Mouse (Mus musculus) stomach, embryonic 16.5 days (tissue): Measurements from ENCODE around the gene Galnt2. TPM values are rescaled to one million over a fixed set of nuclear protein-coding genes. Genes with fewer than 3 reads are reported as not detected.
A peak's percentile ranks its signal among the peaks of the same experiment; 100 is the strongest.

Experiments used
- ATAC-seq: fragments of 200-750 bp; cut with Nextera tagmentation; 2 replicates; pipeline ENCODE4 v1.8.0; 2017; ENCODE audit warnings: moderate number of reproducible peaks, moderate TSS enrichment; ENCODE audit not compliant: insufficient read depth, low FRiP score
- H3K27ac ChIP-seq: fragments of 300-500 bp; sonication (generic); 2 replicates; pipeline ENCODE4 v1.5.1; 2014; ENCODE audit warnings: low read length
- H3K27me3 ChIP-seq: fragments of 300-500 bp; sonication (generic); 2 replicates; pipeline ENCODE4 v1.6.1; 2014; ENCODE audit warnings: low read length, control low read depth, mixed read lengths; ENCODE audit not compliant: control insufficient read depth, insufficient read depth
- H3K36me3 ChIP-seq: fragments of 300-500 bp; sonication (generic); 2 replicates; pipeline ENCODE4 v1.6.1; 2014; ENCODE audit warnings: low read length; ENCODE audit not compliant: control insufficient read depth, insufficient read depth
- H3K4me1 ChIP-seq: fragments of 300-500 bp; sonication (generic); 2 replicates; pipeline ENCODE4 v1.6.1; 2014; ENCODE audit warnings: low read length, control low read depth, mixed read lengths; ENCODE audit not compliant: control insufficient read depth, insufficient read depth
- H3K4me2 ChIP-seq: fragments of 300-500 bp; sonication (generic); 2 replicates; pipeline ENCODE4 v1.6.1; 2014; ENCODE audit warnings: low read depth, low read length, mixed read lengths
- H3K4me3 ChIP-seq: fragments of 300-500 bp; sonication (generic); replicated peaks from 2 replicates; pipeline ENCODE4 v1.5.1; 2014; ENCODE audit warnings: mild to moderate bottlenecking, low read length
- H3K9ac ChIP-seq: fragments of 300-500 bp; sonication (generic); 2 replicates; pipeline ENCODE4 v1.6.1; 2014; ENCODE audit warnings: low read length
- H3K9me3 ChIP-seq: fragments of 300-500 bp; sonication (generic); replicated peaks from 2 replicates; pipeline ENCODE4 v1.6.1; 2016; ENCODE audit warnings: low read length, control low read depth; ENCODE audit not compliant: control insufficient read depth
- WGBS: fragments of 180-500 bp; shearing (Covaris S2); extraction: QIAGEN DNeasy Blood & Tissue Kit; methylation state at CpG from one replicate; pipeline ENCODE4 v1.1.7; 2014; 5-methylcytosine and 5-hydroxymethylcytosine counted together
- polyA plus RNA-seq: library from polyadenylated mRNA; unstranded; fragments of >200 nt; fragmentation: Nextera tagmentation; extraction: Ambion mirVana; gene quantifications from 2 replicates; pipeline ENCODE4 v1.2.1, GENCODE M21; 2015

Gene Galnt2
- polyA plus RNA-seq: 47.4 and 49.3 TPM in 2 replicates

DNA sequence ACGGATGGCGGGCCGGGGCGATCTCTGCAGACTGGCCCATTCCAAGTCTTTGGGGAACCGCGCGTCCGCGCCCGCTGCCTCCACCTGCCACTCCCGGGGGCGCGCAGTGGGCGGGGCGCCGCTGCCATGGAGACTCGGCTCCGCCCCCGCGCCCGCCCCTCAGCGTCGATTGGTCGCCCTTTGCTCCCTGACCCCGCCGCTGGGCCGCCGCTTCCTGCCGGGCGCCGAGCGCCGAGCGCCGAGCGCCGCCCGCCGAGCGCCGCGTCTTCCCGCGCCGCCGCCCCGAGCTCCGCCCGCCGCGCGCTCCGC lies at the start of gene Galnt2:
Galnt2 (plus strand) TSS at position 216 of the 309 bp plus-strand sequence.
- peak; percentile 90 for ATAC-seq
- no peaks in the 10 kb centered on the region for H3K27me3 ChIP-seq
- WGBS: under 1% methylated on average over 33 of the region's 53 CpGs

DNA sequence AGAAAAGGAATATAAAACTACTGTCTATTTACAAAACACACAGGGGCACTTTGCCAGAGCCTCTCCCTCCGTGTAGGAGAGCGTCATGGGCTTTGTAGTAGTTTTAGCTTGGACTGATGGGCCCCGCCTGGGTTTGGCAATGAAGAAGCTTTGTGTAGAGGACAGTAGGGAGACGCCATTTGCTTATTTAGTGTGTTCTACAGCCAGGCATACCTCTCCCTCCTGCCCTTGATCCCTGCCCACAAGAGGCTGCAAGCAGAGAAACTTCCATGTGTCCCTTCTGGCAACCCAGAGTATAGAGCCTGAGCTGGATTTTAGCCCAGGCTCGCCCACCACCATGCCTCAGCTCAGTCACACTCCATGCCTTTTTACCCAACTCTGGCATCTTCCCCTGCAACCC lies 49.4 kb upstream of the Galnt2 start:
- peaks cover 21% of the 10 kb centered on the region for H3K4me1 ChIP-seq
- no peak overlapping the region for H3K4me2 ChIP-seq
- no peaks in the 10 kb centered on the region for H3K27me3 ChIP-seq
- no peak for ATAC-seq
- no peaks in the 10 kb centered on the region for H3K9me3 ChIP-seq
- no peaks in the 10 kb centered on the region for H3K36me3 ChIP-seq
- 51% methylated on average over 5 of the region's 5 CpGs for WGBS
- H3K9ac ChIP-seq: no peak overlapping the region
- H3K4me3 ChIP-seq: no peak overlapping the region
- H3K27ac ChIP-seq: peak overlapping the region; percentile 22; the same call in 1 of the 2 replicates

More for the DNA sequence above, at the start of gene Galnt2:
- peaks cover 18% of the 10 kb centered on the region for H3K4me1 ChIP-seq
- H3K27ac ChIP-seq: peak within 1 kb of the TSS; percentile 81
- peak within 1 kb of the TSS; percentile 85 for H3K9ac ChIP-seq
- H3K36me3 ChIP-seq: no peaks in the 10 kb centered on the region
- H3K4me3 ChIP-seq: peak within 1 kb of the TSS; percentile 67
- H3K4me2 ChIP-seq: peak within 1 kb of the TSS; percentile 89
- H3K9me3 ChIP-seq: no peaks in the 10 kb centered on the region

DNA sequence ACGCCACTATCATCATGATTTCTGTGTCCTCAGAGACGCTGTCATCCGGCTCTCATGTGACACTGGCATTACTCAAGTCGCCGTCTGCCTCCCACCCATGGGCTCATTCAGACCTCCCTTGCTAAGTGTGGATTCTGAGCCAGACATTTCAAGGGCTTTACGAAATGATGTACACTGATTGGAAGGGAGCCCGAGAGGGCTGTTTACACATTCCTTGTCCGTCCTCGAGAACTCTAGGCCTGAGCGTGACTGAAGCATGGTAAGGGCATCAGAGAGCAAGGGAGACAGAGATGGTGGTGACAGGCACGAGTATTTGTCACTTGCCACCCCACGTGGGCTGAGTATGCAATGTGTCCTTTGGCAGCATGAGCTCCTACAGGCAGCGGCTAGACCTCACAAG lies 49.0 kb upstream of the Galnt2 start:
- Histone ChIP-seq H3K4me3 (no peak overlapping the region), H3K27ac (peak overlapping the region; percentile 57), H3K4me1 (peaks cover 21% of the 10 kb centered on the region), H3K4me2 (no peak overlapping the region), H3K27me3 (no peaks in the 10 kb centered on the region), H3K9me3 (no peaks in the 10 kb centered on the region), H3K36me3 (no peaks in the 10 kb centered on the region), H3K9ac (no peak overlapping the region)
- WGBS: 28% methylated on average over 13 of the region's 13 CpGs
- peak; percentile 65 for ATAC-seq

DNA sequence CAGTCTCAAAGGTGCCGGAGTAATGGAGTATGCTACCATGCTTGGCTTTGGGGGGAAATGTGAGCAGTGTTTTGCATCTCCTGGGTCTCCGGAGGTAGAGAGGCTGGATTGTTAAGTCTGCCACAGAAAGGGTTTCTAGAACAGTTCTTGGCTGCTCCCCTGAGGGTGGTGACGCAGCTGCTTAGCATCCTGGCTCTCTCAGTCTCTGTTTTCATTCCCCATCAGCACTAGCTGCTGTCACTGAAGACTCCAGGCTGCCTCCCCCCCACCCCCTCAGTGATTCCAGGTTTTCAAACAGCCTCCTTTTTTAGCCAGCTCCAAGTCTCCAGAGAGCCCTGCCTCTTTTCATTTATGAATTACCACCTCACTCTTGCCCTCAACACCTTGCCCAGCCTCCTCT lies 47.1 kb upstream of the Galnt2 start:
- no peak overlapping the region for H3K4me2 ChIP-seq
- no peaks in the 10 kb centered on the region for H3K36me3 ChIP-seq
- H3K4me3 ChIP-seq: no peak overlapping the region
- H3K9me3 ChIP-seq: no peaks in the 10 kb centered on the region
- peak overlapping the region; percentile 31 for H3K27ac ChIP-seq
- peak; percentile 52; the same call in 1 of the 2 replicates for ATAC-seq
- peaks cover 21% of the 10 kb centered on the region for H3K4me1 ChIP-seq
- H3K27me3 ChIP-seq: no peaks in the 10 kb centered on the region
- WGBS: 68% methylated on average over 3 of the region's 3 CpGs
- H3K9ac ChIP-seq: no peak overlapping the region

DNA sequence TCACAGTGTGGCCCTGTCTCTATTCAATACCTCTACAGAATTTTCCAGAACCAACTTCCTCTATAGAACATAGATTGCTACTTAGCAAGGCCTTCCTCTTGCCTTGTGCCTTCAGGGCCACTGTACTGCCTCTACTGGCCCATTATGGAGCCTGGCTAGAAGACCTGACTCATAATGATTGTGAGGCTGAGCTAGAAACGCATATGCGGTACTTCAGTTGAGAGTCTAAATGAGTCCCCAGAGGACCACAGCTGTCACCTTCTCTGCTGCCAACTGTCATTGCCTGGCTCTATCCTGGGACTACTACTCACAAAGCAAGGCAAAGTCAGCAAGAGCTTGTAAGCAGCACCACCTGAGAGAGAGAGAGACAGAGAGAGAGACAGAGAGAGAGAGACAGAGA lies 46.7 kb upstream of the Galnt2 start:
- no peak overlapping the region for H3K9ac ChIP-seq
- no peak for ATAC-seq
- WGBS: 79% methylated on average over 2 of the region's 2 CpGs
- H3K4me3 ChIP-seq: no peak overlapping the region
- peaks cover 21% of the 10 kb centered on the region for H3K4me1 ChIP-seq
- no peaks in the 10 kb centered on the region for H3K9me3 ChIP-seq
- H3K4me2 ChIP-seq: no peak overlapping the region
- no peaks in the 10 kb centered on the region for H3K27me3 ChIP-seq
- no peaks in the 10 kb centered on the region for H3K36me3 ChIP-seq
- peak overlapping the region; percentile 31; the same call in 1 of the 2 replicates for H3K27ac ChIP-seq

DNA sequence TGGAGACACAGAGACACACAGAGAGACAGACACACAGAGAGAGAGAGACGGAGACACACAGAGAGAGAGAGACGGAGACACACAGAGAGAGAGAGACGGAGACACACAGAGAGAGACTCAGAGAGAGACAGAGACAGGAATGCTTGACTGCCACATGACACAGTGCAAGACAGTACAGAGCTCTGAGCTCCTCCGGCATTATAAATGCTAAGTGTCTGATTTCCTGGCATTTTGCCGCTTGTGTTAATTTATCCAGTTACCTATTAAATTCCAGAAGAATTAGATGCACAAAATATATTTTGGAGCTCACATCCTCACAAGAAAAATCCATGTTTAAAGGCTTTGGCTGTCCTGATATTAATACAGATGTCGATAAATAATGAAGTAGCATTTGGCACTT lies 46.1 kb upstream of the Galnt2 start:
- Histone ChIP-seq H3K4me1 (peaks cover 21% of the 10 kb centered on the region), H3K4me3 (no peak overlapping the region), H3K27ac (no peak overlapping the region), H3K27me3 (no peaks in the 10 kb centered on the region), H3K4me2 (no peak overlapping the region), H3K36me3 (no peaks in the 10 kb centered on the region), H3K9ac (no peak overlapping the region), H3K9me3 (no peaks in the 10 kb centered on the region)
- no peak for ATAC-seq
- 81% methylated on average over 6 of the region's 6 CpGs for WGBS

DNA sequence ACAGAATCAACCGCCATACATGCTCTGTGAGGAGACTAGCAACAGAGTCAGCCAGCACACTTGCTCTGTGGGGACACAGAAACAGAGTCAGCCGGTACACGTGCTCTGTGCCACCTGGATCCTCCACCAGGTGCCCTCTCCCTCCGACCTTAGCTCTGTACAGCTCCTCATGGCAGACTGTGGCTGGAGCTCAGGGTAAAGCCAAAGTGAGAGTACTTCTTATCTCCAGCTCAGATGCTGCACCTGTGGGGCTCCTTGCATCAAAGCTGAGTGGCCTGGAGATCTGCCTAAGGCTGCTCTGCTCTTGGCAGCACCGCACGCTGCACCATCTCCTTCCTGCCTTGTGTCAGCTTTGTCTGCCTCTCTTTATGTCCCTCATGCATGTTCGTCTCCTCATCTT lies 40.8 kb upstream of the Galnt2 start:
- no peak; the same call in 1 of the 2 replicates for ATAC-seq
- Histone ChIP-seq H3K4me2 (no peak overlapping the region), H3K36me3 (no peaks in the 10 kb centered on the region), H3K27me3 (no peaks in the 10 kb centered on the region), H3K27ac (no peak overlapping the region), H3K9ac (no peak overlapping the region), H3K9me3 (no peaks in the 10 kb centered on the region), H3K4me3 (no peak overlapping the region), H3K4me1 (no peaks in the 10 kb centered on the region)
- WGBS: 75% methylated on average over 7 of the region's 7 CpGs

DNA sequence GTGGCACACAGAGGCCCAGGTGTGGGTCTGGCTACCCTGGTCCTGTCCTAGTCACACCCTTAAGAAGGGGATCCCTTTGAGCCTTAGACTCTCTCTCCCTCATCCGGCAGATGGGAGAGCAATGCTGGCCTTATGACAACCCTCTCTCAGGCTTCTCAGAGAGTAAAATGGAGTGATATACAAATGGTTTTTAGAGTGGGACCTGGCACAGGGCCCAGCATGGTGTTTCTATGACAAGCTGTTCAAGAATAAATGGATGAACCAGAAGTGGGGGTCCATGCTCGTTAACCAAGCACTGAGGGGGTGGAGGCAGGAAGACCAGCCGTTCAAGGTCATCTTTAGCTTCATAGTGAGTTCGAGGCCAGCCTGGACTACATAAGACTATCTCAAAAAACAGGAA lies 38.9 kb upstream of the Galnt2 start:
- H3K4me3 ChIP-seq: no peak overlapping the region
- no peak overlapping the region for H3K9ac ChIP-seq
- H3K27ac ChIP-seq: no peak overlapping the region
- H3K27me3 ChIP-seq: no peaks in the 10 kb centered on the region
- WGBS: 59% methylated on average over 4 of the region's 4 CpGs
- no peaks in the 10 kb centered on the region for H3K9me3 ChIP-seq
- no peak overlapping the region for H3K4me2 ChIP-seq
- no peak for ATAC-seq
- H3K4me1 ChIP-seq: peaks cover 9% of the 10 kb centered on the region
- H3K36me3 ChIP-seq: no peaks in the 10 kb centered on the region

DNA sequence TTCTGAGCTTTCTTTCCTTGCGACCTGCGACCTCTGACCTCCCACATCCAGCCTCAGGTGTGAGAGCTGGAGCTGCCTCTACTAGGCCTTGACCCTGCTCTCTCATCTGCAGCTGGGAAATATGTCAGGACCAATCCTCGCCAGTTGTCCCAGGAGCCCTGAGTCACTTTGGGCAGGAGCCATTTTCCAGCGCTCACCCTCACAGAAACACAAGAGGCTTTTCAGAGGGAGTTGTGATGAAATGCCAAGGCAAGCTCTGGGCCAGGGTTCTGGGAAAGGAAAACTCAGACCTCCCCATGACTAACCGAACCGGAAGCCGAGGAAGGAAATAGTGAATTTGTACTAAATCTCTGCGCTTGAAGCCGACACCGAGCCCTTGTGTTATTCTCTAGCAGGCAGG lies 38.2 kb upstream of the Galnt2 start:
- H3K36me3 ChIP-seq: no peaks in the 10 kb centered on the region
- H3K9me3 ChIP-seq: no peaks in the 10 kb centered on the region
- WGBS: 83% methylated on average over 10 of the region's 10 CpGs
- no peak overlapping the region for H3K9ac ChIP-seq
- H3K27me3 ChIP-seq: no peaks in the 10 kb centered on the region
- ATAC-seq: no peak
- H3K4me2 ChIP-seq: no peak overlapping the region
- peaks cover 9% of the 10 kb centered on the region for H3K4me1 ChIP-seq
- no peak overlapping the region for H3K27ac ChIP-seq
- H3K4me3 ChIP-seq: no peak overlapping the region

DNA sequence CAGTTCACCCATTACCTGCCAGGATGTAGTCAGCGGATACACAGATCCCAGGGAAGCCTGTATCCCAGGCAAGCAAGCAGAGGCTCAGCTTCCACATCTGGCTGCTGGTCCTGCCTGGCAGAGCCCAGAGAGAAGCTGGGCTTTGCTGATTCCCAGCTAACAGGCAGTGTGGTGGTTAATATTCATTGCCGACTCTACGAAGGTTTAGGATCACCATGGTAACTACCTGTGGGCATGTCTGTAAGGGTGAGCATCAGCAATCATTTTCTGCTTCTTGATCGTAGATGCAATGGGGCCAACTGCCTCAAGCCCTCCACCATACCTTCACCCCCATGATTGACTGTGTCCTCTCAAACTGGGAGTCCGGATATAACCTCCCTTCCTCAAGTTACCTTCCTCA lies 37.2 kb upstream of the Galnt2 start:
- no peak for ATAC-seq
- H3K4me3 ChIP-seq: no peak overlapping the region
- H3K4me2 ChIP-seq: no peak overlapping the region
- H3K4me1 ChIP-seq: peaks cover 9% of the 10 kb centered on the region
- no peaks in the 10 kb centered on the region for H3K36me3 ChIP-seq
- H3K27ac ChIP-seq: no peak overlapping the region
- no peak overlapping the region for H3K9ac ChIP-seq
- no peaks in the 10 kb centered on the region for H3K9me3 ChIP-seq
- 81% methylated on average over 5 of the region's 5 CpGs for WGBS
- H3K27me3 ChIP-seq: no peaks in the 10 kb centered on the region
